Mouse (Mus musculus) heart, embryonic 15.5 days (tissue): ENCODE results near the gene Gm17581. TPM values are rescaled to one million over a fixed set of nuclear protein-coding genes. Genes with fewer than 3 reads are reported as not detected.

Experiments
- ATAC-seq: fragments of 200-750 bp; cut with Nextera tagmentation; replicated peaks from 2 replicates; pipeline ENCODE4 v1.8.0; 2017; ENCODE audit warnings: low read depth, moderate TSS enrichment; ENCODE audit not compliant: insufficient number of reproducible peaks, insufficient read depth, low FRiP score
- H3K27ac ChIP-seq: fragments of 300-500 bp; sonication (generic); 2 replicates; pipeline ENCODE4 v1.5.1; 2015; ENCODE audit warnings: mild to moderate bottlenecking, inconsistent platforms
- H3K27me3 ChIP-seq: fragments of 300-500 bp; sonication (generic); 2 replicates; pipeline ENCODE4 v1.6.1; 2015; ENCODE audit warnings: inconsistent platforms
- H3K36me3 ChIP-seq: fragments of 300-500 bp; sonication (generic); 2 replicates; pipeline ENCODE4 v1.6.1; 2015; ENCODE audit warnings: mild to moderate bottlenecking, inconsistent platforms
- H3K4me1 ChIP-seq: fragments of 300-500 bp; sonication (generic); replicated peaks from 2 replicates; pipeline ENCODE4 v1.6.1; 2015; ENCODE audit warnings: inconsistent platforms
- H3K4me2 ChIP-seq: fragments of 300-500 bp; sonication (generic); 2 replicates; pipeline ENCODE4 v1.6.1; 2015; ENCODE audit warnings: inconsistent platforms, mild to moderate bottlenecking, moderate library complexity
- H3K4me3 ChIP-seq: fragments of 300-500 bp; sonication (generic); 2 replicates; pipeline ENCODE4 v1.5.1; 2015; ENCODE audit warnings: mild to moderate bottlenecking, inconsistent platforms
- H3K9ac ChIP-seq: fragments of 300-500 bp; sonication (generic); 2 replicates; pipeline ENCODE4 v1.6.1; 2015; ENCODE audit warnings: mild to moderate bottlenecking, inconsistent platforms
- H3K9me3 ChIP-seq: fragments of 300-500 bp; sonication (generic); replicated peaks from 2 replicates; pipeline ENCODE4 v1.6.1; 2016; ENCODE audit warnings: inconsistent platforms
- WGBS: fragments of 180-500 bp; shearing (Covaris S2); methylation state at CpG from one replicate; pipeline ENCODE4 v1.1.7; 2015; ENCODE audit warnings: mixed read lengths; 5-methylcytosine and 5-hydroxymethylcytosine counted together
- polyA plus RNA-seq: library from polyadenylated mRNA; unstranded; fragments of >200 nt; fragmentation: Nextera tagmentation; extraction: Ambion mirVana; gene quantifications from 2 replicates; pipeline ENCODE4 v1.2.1, GENCODE M21; 2015

Gene Gm17581
- polyA plus RNA-seq, 1 experiment from 2014 or later = not detected

- H3K36me3 ChIP-seq = no peaks in the 10 kb centered on the region
- no peak overlapping the region for H3K4me3 ChIP-seq
- H3K27me3 ChIP-seq = peaks cover 22% of the 10 kb centered on the region
- H3K9ac ChIP-seq = no peak overlapping the region
- no peaks in the 10 kb centered on the region for H3K9me3 ChIP-seq
- no peak overlapping the region for H3K27ac ChIP-seq
- no peaks in the 10 kb centered on the region for H3K4me1 ChIP-seq
- peak overlapping the region; percentile 36; the same call in 1 of the 2 replicates for H3K4me2 ChIP-seq
- no peak for ATAC-seq
- WGBS = 44% methylated on average over 13 of the region's 13 CpGs
Observed at GRCm38 (mm10) chr2:155764679-155765418, 29.2 kb upstream of the Gm17581 start.

- Histone ChIP-seq H3K4me2 (no peak overlapping the region), H3K9ac (no peak overlapping the region), H3K36me3 (no peaks in the 10 kb centered on the region), H3K9me3 (no peaks in the 10 kb centered on the region), H3K27ac (no peak overlapping the region), H3K27me3 (peaks cover 11% of the 10 kb centered on the region), H3K4me1 (no peaks in the 10 kb centered on the region), H3K4me3 (no peak overlapping the region)
- ATAC-seq = no peak
- 58% methylated on average over 14 of the region's 14 CpGs for WGBS
Observed at GRCm38 (mm10) chr2:155756855-155757566, 21.3 kb upstream of the Gm17581 start.

GRCm38 (mm10) chr2:155755746-155756145, 20.1 kb upstream of the Gm17581 start:
- Histone ChIP-seq H3K27me3 (peaks cover 11% of the 10 kb centered on the region), H3K9me3 (no peaks in the 10 kb centered on the region), H3K4me3 (no peak overlapping the region), H3K4me2 (no peak overlapping the region), H3K9ac (no peak overlapping the region), H3K4me1 (peaks cover 8% of the 10 kb centered on the region), H3K27ac (no peak overlapping the region), H3K36me3 (no peaks in the 10 kb centered on the region)
- 0% methylated on average over 1 of the region's 1 CpGs for WGBS
- ATAC-seq = no peak

GRCm38 (mm10) chr2:155751014-155751786, 15.5 kb upstream of the Gm17581 start, which contains the start of gene Procr:
Procr (plus strand) TSS chr2:155751117.
- 3% methylated on average over 25 of the region's 25 CpGs for whole genome bisulfite sequencing
- Histone ChIP-seq H3K9me3 (no peaks in the 10 kb centered on the region), H3K4me2 (peak within 1 kb of the TSS; percentile 84), H3K36me3 (no peaks in the 10 kb centered on the region), H3K4me1 (peaks cover 10% of the 10 kb centered on the region), H3K27me3 (peaks cover 8% of the 10 kb centered on the region), H3K9ac (peak within 1 kb of the TSS; percentile 44), H3K27ac (peak within 1 kb of the TSS; percentile 33; the same call in 1 of the 2 replicates), H3K4me3 (peak within 1 kb of the TSS; percentile 45)
- peak; percentile 80 for ATAC-seq

- Histone ChIP-seq H3K9me3 (no peaks in the 10 kb centered on the region), H3K4me1 (peaks cover 10% of the 10 kb centered on the region), H3K4me3 (no peak overlapping the region), H3K27ac (no peak overlapping the region), H3K4me2 (no peak overlapping the region), H3K36me3 (no peaks in the 10 kb centered on the region), H3K27me3 (peaks cover 7% of the 10 kb centered on the region), H3K9ac (no peak overlapping the region)
- ATAC-seq = no peak
- WGBS = 82% methylated on average over 4 of the region's 4 CpGs
Observed at GRCm38 (mm10) chr2:155749394-155749793, 13.7 kb upstream of the Gm17581 start.

GRCm38 (mm10) chr2:155745487-155745886, 9.8 kb upstream of the Gm17581 start:
- Histone ChIP-seq H3K27ac (no peak overlapping the region), H3K9ac (no peak overlapping the region), H3K4me1 (peaks cover 19% of the 10 kb centered on the region), H3K27me3 (no peaks in the 10 kb centered on the region), H3K4me3 (no peak overlapping the region), H3K9me3 (no peaks in the 10 kb centered on the region), H3K36me3 (no peaks in the 10 kb centered on the region), H3K4me2 (no peak overlapping the region)
- ATAC-seq = no peak
- 63% methylated on average over 3 of the region's 3 CpGs for WGBS

GRCm38 (mm10) chr2:155743351-155743750, 7.7 kb upstream of the Gm17581 start:
- Histone ChIP-seq H3K9ac (no peak overlapping the region), H3K4me2 (peak overlapping the region; percentile 7; the same call in 1 of the 2 replicates), H3K27me3 (no peaks in the 10 kb centered on the region), H3K4me1 (peaks cover 19% of the 10 kb centered on the region), H3K27ac (peak overlapping the region; percentile 70), H3K4me3 (no peak overlapping the region), H3K36me3 (no peaks in the 10 kb centered on the region), H3K9me3 (no peaks in the 10 kb centered on the region)
- 70% methylated on average over 9 of the region's 9 CpGs for WGBS
- ATAC-seq = no peak

GRCm38 (mm10) chr2:155742931-155743337, 7.3 kb upstream of the Gm17581 start:
- no peaks in the 10 kb centered on the region for H3K27me3 ChIP-seq
- peaks cover 19% of the 10 kb centered on the region for H3K4me1 ChIP-seq
- no peaks in the 10 kb centered on the region for H3K36me3 ChIP-seq
- peak overlapping the region; percentile 7; the same call in 1 of the 2 replicates for H3K4me2 ChIP-seq
- no peaks in the 10 kb centered on the region for H3K9me3 ChIP-seq
- H3K9ac ChIP-seq = no peak overlapping the region
- ATAC-seq = peak; percentile 87
- H3K27ac ChIP-seq = peak overlapping the region; percentile 70
- no peak overlapping the region for H3K4me3 ChIP-seq
- WGBS = 22% methylated on average over 12 of the region's 12 CpGs

- 36% methylated on average over 11 of the region's 11 CpGs for WGBS
- Histone ChIP-seq H3K4me1 (peaks cover 19% of the 10 kb centered on the region), H3K27ac (peak overlapping the region; percentile 70), H3K9me3 (no peaks in the 10 kb centered on the region), H3K4me2 (0 out of 2 replicates have a peak overlapping the region, but pooled peaks have one; percentile 7), H3K36me3 (no peaks in the 10 kb centered on the region), H3K4me3 (no peak overlapping the region), H3K9ac (no peak overlapping the region), H3K27me3 (no peaks in the 10 kb centered on the region)
- peak; percentile 73 for ATAC-seq
Observed at GRCm38 (mm10) chr2:155742211-155742610, 6.5 kb upstream of the Gm17581 start.

- Histone ChIP-seq H3K27ac (no peak overlapping the region), H3K4me3 (no peak overlapping the region), H3K4me2 (no peak overlapping the region), H3K36me3 (no peaks in the 10 kb centered on the region), H3K27me3 (no peaks in the 10 kb centered on the region), H3K9ac (no peak overlapping the region), H3K9me3 (no peaks in the 10 kb centered on the region), H3K4me1 (peaks cover 9% of the 10 kb centered on the region)
- no peak for ATAC-seq
- WGBS = 63% methylated on average over 9 of the region's 9 CpGs
Observed at GRCm38 (mm10) chr2:155737803-155738202, 2.1 kb upstream of the Gm17581 start.

GRCm38 (mm10) chr2:155736936-155737335, 1.3 kb upstream of the Gm17581 start:
- Histone ChIP-seq H3K4me1 (peaks cover under 1% of the 10 kb centered on the region; the same call in 1 of the 2 replicates), H3K4me2 (no peak overlapping the region), H3K4me3 (no peak overlapping the region), H3K9ac (no peak overlapping the region), H3K27me3 (no peaks in the 10 kb centered on the region), H3K27ac (no peak overlapping the region), H3K36me3 (no peaks in the 10 kb centered on the region), H3K9me3 (no peaks in the 10 kb centered on the region)
- 42% methylated on average over 6 of the region's 6 CpGs for WGBS
- ATAC-seq = no peak
